Mouse (Mus musculus): ENCODE data around the gene Lrrc1.

DNA sequence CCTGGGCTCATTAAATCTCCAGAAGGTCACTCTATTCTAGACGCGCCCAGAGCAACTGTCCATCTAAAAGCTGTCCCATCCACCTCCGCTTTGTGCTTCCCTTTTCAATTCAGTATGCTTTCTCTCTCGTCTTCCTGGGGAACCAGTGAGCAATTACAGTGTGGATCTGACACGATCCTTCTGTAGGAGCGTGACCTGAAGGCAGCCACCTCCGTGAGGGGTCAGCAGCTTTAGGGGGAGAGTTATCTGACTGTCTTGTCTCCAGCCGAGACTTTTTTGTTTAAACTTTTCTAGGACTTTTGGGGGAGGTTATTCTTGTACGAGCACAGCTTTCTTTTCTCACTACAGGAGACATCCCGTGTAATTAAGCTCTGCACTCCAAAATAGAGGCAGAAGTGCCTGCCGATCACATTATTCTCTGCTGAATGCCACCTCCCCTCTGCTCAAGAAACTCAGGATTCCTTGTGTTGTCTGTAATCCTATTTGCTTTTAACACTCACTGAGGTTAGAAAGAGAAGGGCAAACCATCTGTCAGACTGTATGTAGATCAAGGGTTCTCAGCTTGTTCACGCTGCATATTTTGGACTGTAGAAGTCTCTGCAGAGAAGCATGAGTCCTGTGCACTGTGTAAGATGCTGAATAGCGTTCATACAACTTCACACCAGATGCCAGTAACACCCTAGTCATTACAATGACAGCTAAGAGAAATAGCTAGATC is 24.3 kb upstream of the Lrrc1 start:
- TF ChIP-seq CTCF (conservative IDR thresholded peaks at IDR 0.05; ENCODE audit: insufficient read depth, insufficient read length, low read depth, low read length) (no peak), POLR2A (IDR thresholded peaks at IDR 0.05; ENCODE audit: low read depth, low read length) (no peak)

Data from kidney, adult 2 months (tissue).